Mouse (Mus musculus) ES-E14 (cell line): ENCODE measurements at regions not wholly inside any gene's neighbourhood (a gene's known extent, or its start where the extent isn't known, plus 50 kb on each side); places are given as distances from the start of the nearest gene placed in this dataset.

ENCODE experiments used
- DNase-seq: peaks from one replicate; pipeline ENCODE4 v3.0.0-alpha.2; 2013; ENCODE audit warnings: low read depth, low spot score
- H3K27ac ChIP-seq: 2 replicates; pipeline ENCODE4 v1.5.1; 2012; ENCODE audit warnings: low read depth, mild to moderate bottlenecking, low read length, moderate library complexity, mixed read lengths; ENCODE audit not compliant: poor library complexity, insufficient read depth, severe bottlenecking
- H3K36me3 ChIP-seq: 2 replicates; pipeline ENCODE4 v1.6.1; 2012; ENCODE audit warnings: mild to moderate bottlenecking, low read length, moderate library complexity, mixed read lengths; ENCODE audit not compliant: control insufficient read depth, poor library complexity, insufficient read depth, severe bottlenecking
- H3K4me1 ChIP-seq, 2 experiments: fragments of 150-350 bp in 1 of 2; sonication (generic) in 1 of 2; 2 replicates each; pipeline ENCODE4 v1.6.1; 2012; ENCODE audit warnings: low read length in 2 of 2, mild to moderate bottlenecking in 1 of 2, mixed read lengths in 1 of 2; ENCODE audit not compliant: control insufficient read depth in 2 of 2, insufficient read depth in 2 of 2, poor library complexity in 1 of 2
- H3K4me3 ChIP-seq, 2 experiments: fragments of 150-350 bp in 1 of 2; sonication (generic) in 1 of 2; 2 replicates each; pipeline ENCODE4 v1.5.1; 2012; ENCODE audit warnings: low read length in 2 of 2, low read depth in 1 of 2, mild to moderate bottlenecking in 1 of 2, mixed read lengths in 1 of 2; ENCODE audit not compliant: insufficient read depth in 1 of 2, poor library complexity in 1 of 2, severe bottlenecking in 1 of 2
- H3K9ac ChIP-seq: 2 replicates; pipeline ENCODE4 v1.6.1; 2012; ENCODE audit warnings: low read depth, mild to moderate bottlenecking, low read length, mixed read lengths; ENCODE audit not compliant: poor library complexity, insufficient read depth, severe bottlenecking
- H3K9me3 ChIP-seq: fragments of 150-350 bp; sonication (generic); 2 replicates; pipeline ENCODE4 v1.6.1; 2012; ENCODE audit warnings: low read depth, mild to moderate bottlenecking, low read length; ENCODE audit not compliant: control insufficient read depth, insufficient read depth
- CHD2 ChIP-seq: IDR thresholded peaks from 2 replicates; pipeline ENCODE4 v1.6.1; 2014; ENCODE audit warnings: mild to moderate bottlenecking, low read depth, low read length, inconsistent platforms
- HCFC1 ChIP-seq: IDR thresholded peaks from 2 replicates; pipeline ENCODE4 v1.6.1; 2012; ENCODE audit warnings: low read length, inconsistent platforms, borderline replicate concordance; ENCODE audit not compliant: insufficient read depth
- MAFK ChIP-seq: IDR thresholded peaks from 2 replicates; pipeline ENCODE4 v1.6.1; 2014; ENCODE audit warnings: mild to moderate bottlenecking, low read depth, low read length, inconsistent platforms; ENCODE audit not compliant: insufficient read depth
- ZC3H11A ChIP-seq: IDR thresholded peaks from 2 replicates; pipeline ENCODE4 v1.6.1; 2012; ENCODE audit warnings: low read depth, mild to moderate bottlenecking, inconsistent platforms, low read length, borderline replicate concordance
- ZNF384 ChIP-seq: IDR thresholded peaks from 2 replicates; pipeline ENCODE4 v1.6.1; 2012; ENCODE audit warnings: low read depth, low read length, inconsistent platforms
- in situ Hi-C, 2 experiments: fragments of 600-800 bp; cut with MboI; formaldehyde crosslinking; loops; one replicate each; pipeline ENCODE4 v1.15.1; 2025; ENCODE audit warnings: low sequenced_read_pairs in 2 of 2, inconsistent platforms in 1 of 2; ENCODE audit not compliant: unreplicated experiment in 2 of 2

- no peak for TF ChIP-seq HCFC1
- TF ChIP-seq CHD2: no peak
- no peak for TF ChIP-seq ZNF384
- no peak for TF ChIP-seq MAFK
- no peak for TF ChIP-seq ZC3H11A
- Histone ChIP-seq H3K36me3 (no peaks in the 10 kb centered on the region), H3K9me3 (no peaks in the 10 kb centered on the region), H3K27ac (no peak overlapping the region), H3K4me3 (no peak overlapping the region), H3K4me1 (no peaks in the 10 kb centered on the region; a peak in 1 of 4 replicates), H3K9ac (no peak overlapping the region)
- DNase-seq: no peak
- in situ Hi-C loops: no loop called here
These were observed 217.8 kb upstream of the Ubash3b start for GRCm38 (mm10) chr9:41379283-41379682.

- no peak for DNase-seq
- no peak overlapping the region for H3K9ac ChIP-seq
- H3K36me3 ChIP-seq: no peaks in the 10 kb centered on the region
- H3K4me1 ChIP-seq: no peaks in the 10 kb centered on the region; a peak in 1 of 4 replicates
- H3K4me3 ChIP-seq: no peak overlapping the region
- in situ Hi-C loops: no loop called here
- H3K9me3 ChIP-seq: no peaks in the 10 kb centered on the region
- no peak for TF ChIP-seq HCFC1
- TF ChIP-seq CHD2: no peak
- no peak overlapping the region for H3K27ac ChIP-seq
These were observed 217.2 kb upstream of the Ubash3b start for GRCm38 (mm10) chr9:41378627-41379231.

- TF ChIP-seq MAFK (no peak), ZNF384 (no peak), HCFC1 (no peak), ZC3H11A (no peak), CHD2 (no peak)
- Histone ChIP-seq H3K9me3 (no peaks in the 10 kb centered on the region), H3K4me3 (no peak overlapping the region), H3K4me1 (no peaks in the 10 kb centered on the region; a peak in 1 of 4 replicates), H3K36me3 (no peaks in the 10 kb centered on the region), H3K9ac (no peak overlapping the region), H3K27ac (no peak overlapping the region)
- no peak for DNase-seq
- in situ Hi-C loops: no loop called here
These were observed 216.5 kb upstream of the Ubash3b start for GRCm38 (mm10) chr9:41377701-41378626.

GRCm38 (mm10) chr9:41376948-41377700 lies 215.6 kb upstream of the Ubash3b start:
- TF ChIP-seq ZNF384 (no peak), CHD2 (no peak), MAFK (no peak), HCFC1 (no peak), ZC3H11A (no peak)
- no peaks in the 10 kb centered on the region; a peak in 1 of 4 replicates for H3K4me1 ChIP-seq
- no peak overlapping the region for H3K4me3 ChIP-seq
- H3K36me3 ChIP-seq: no peaks in the 10 kb centered on the region
- H3K9me3 ChIP-seq: no peaks in the 10 kb centered on the region
- in situ Hi-C loops: no loop called here
- H3K27ac ChIP-seq: no peak overlapping the region
- DNase-seq: no peak
- H3K9ac ChIP-seq: no peak overlapping the region
